ENCODE assay signal across 23 mouse cellular contexts in the genomic region with DNA sequence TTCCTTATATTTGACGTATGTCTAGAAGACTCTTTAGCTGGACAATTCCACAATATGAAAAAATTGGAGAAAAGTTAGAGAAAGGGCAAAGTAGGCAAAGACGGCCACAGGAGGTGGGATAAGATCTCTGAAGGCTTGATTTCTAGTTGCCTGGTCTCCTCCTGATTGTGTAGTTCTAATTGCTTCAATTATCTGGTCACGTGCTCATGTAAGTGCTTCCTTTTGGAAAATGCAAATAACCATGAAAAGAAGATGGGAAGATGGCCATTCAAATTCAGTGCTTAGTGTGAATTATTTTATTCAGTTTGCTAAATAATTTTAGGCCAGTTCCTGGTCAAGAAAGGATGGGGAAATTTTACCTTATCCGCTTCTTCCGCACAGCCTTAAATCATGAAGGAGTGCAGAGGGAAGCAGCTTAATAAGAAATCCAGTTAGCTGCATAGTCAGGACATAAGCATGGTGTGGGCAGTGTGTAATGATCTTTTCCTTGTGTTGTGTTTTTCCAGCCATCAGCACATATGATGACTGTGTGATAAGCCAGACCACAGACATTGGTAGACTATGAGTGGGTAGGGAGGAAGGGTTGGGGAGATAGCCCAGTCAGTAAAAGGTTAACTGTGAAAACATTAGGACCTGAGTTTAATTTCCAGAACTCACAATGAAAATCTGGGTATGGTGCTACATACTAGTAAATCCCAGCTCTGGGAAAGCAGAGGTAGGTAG.
DNase-seq lines count a peak whose midpoint lies in the region; ATAC-seq and TF ChIP-seq lines count a peak whose summit lies in the region.
"Had no signal": no experiment of that assay in that cellular context is flagged by ENCODE, and none has a peak within 500 bp of the region (broad histone marks: within the 10 kb centered on the region; RNA-seq: fewer than 3 reads in every experiment).

No protein-coding gene starts in this region.

- no peaks in the 10 kb centered on the region for H3K4me1 ChIP-seq in forebrain, embryonic 14.5 days (ENCODE audit: control insufficient read depth, insufficient read depth, low read length)
- H3K4me1 ChIP-seq in forebrain, embryonic 10.5 days = 0 out of 2 replicates have a peak, but pooled peaks cover 5% of the 10 kb centered on the region
- H3K4me1 ChIP-seq in embryonic fibroblast, embryonic 13.5 days (ENCODE audit: control insufficient read depth, insufficient read depth, low read length) = peaks cover 10% of the 10 kb centered on the region; the same call in 1 of the 2 replicates
- H3K4me1 ChIP-seq in midbrain, embryonic 16.5 days (ENCODE audit: control insufficient read depth, insufficient read depth, low read length) = no peaks in the 10 kb centered on the region
- H3K4me1 ChIP-seq: embryonic facial prominence, embryonic 13.5 days; embryonic facial prominence, embryonic 15.5 days; forebrain, embryonic 12.5 days; forebrain, embryonic 15.5 days had no signal

- peak; percentile 9 for DNase-seq in forebrain, embryonic 14.5 days (ENCODE audit: low spot score)
- DNase-seq in forebrain, embryonic 10.5 days (ENCODE audit: extremely low spot score, low spot score) = no peak
- DNase-seq in NIH3T3 (ENCODE audit: low read depth) = peak; percentile 37
- DNase-seq in right cerebral cortex, adult 18-20 months = no peak
- no peak for DNase-seq in yolk sac, embryonic 10.5 days (ENCODE audit: low spot score)
- DNase-seq: adrenal gland, postnatal 10 days; adrenal gland, postnatal 25 days; cerebellum, adult 11-12 months; cerebellum, adult 2 months; cerebellum, adult 9-10 months; cerebellum, postnatal 10 days; cerebellum, postnatal 25 days; embryo, embryonic 11 days; forebrain, postnatal 0 days had no signal

- no peaks in the 10 kb centered on the region for H3K36me3 ChIP-seq in forebrain, embryonic 14.5 days (ENCODE audit: control insufficient read depth, insufficient read depth, low read length)
- H3K36me3 ChIP-seq in forebrain, embryonic 10.5 days (replicated peaks) = no peaks in the 10 kb centered on the region
- no peaks in the 10 kb centered on the region for H3K36me3 ChIP-seq in midbrain, embryonic 16.5 days (ENCODE audit: control insufficient read depth, insufficient read depth, low read length)
- H3K36me3 ChIP-seq: embryonic facial prominence, embryonic 13.5 days; embryonic facial prominence, embryonic 15.5 days; forebrain, embryonic 12.5 days; forebrain, embryonic 15.5 days; G1E had no signal

- no peak overlapping the region for H3K9ac ChIP-seq in forebrain, embryonic 14.5 days (ENCODE audit: low read length)
- H3K9ac ChIP-seq in midbrain, embryonic 16.5 days (ENCODE audit: low read depth, low read length) = no peak overlapping the region
- H3K9ac ChIP-seq: embryonic facial prominence, embryonic 13.5 days; embryonic facial prominence, embryonic 15.5 days; forebrain, embryonic 12.5 days; forebrain, embryonic 15.5 days; forebrain, postnatal 0 days had no signal

- WGBS in forebrain, embryonic 14.5 days = 82% methylated on average over 5 of the region's 5 CpGs
- 94% methylated on average over 5 of the region's 5 CpGs for WGBS in forebrain, embryonic 10.5 days
- 81% methylated on average over 5 of the region's 5 CpGs for WGBS in midbrain, embryonic 16.5 days

- TF ChIP-seq CTCF in embryonic fibroblast, embryonic 13.5 days (IDR thresholded peaks at IDR 0.05; ENCODE audit: borderline replicate concordance, insufficient read depth, low read length) = no peak

- H3K27me3 ChIP-seq in forebrain, embryonic 14.5 days (replicated peaks; ENCODE audit: control insufficient read depth, insufficient read depth, low read length) = no peaks in the 10 kb centered on the region
- H3K27me3 ChIP-seq in forebrain, embryonic 10.5 days (ENCODE audit: poor library complexity, severe bottlenecking) = no peaks in the 10 kb centered on the region
- H3K27me3 ChIP-seq in midbrain, embryonic 16.5 days (ENCODE audit: control insufficient read depth, insufficient read depth, low read depth, low read length) = no peaks in the 10 kb centered on the region
- H3K27me3 ChIP-seq: CH12.LX; embryonic facial prominence, embryonic 13.5 days; embryonic facial prominence, embryonic 15.5 days; forebrain, embryonic 12.5 days; forebrain, embryonic 15.5 days had no signal

- no peak overlapping the region for H3K4me2 ChIP-seq in forebrain, embryonic 14.5 days (ENCODE audit: low read length)
- no peak overlapping the region for H3K4me2 ChIP-seq in midbrain, embryonic 16.5 days (ENCODE audit: low read length)
- H3K4me2 ChIP-seq: embryonic facial prominence, embryonic 13.5 days; embryonic facial prominence, embryonic 15.5 days; forebrain, embryonic 12.5 days; forebrain, embryonic 15.5 days had no signal

- no peak for TF ChIP-seq POLR2A in embryonic fibroblast, embryonic 13.5 days (IDR thresholded peaks at IDR 0.05; ENCODE audit: low read depth, low read length)

- ATAC-seq in forebrain, embryonic 14.5 days = no peak
- no peak for ATAC-seq in midbrain, embryonic 16.5 days
- ATAC-seq: CD4-positive, CD25-positive, alpha-beta regulatory T cell, adult 4 months; forebrain, embryonic 15.5 days; forebrain, postnatal 0 days had no signal

- no peak overlapping the region for H3K4me3 ChIP-seq in forebrain, embryonic 14.5 days (ENCODE audit: low read depth, low read length)
- no peak overlapping the region for H3K4me3 ChIP-seq in forebrain, embryonic 10.5 days
- H3K4me3 ChIP-seq in embryonic fibroblast, embryonic 13.5 days (ENCODE audit: insufficient read depth, low read length) = no peak overlapping the region
- no peak overlapping the region for H3K4me3 ChIP-seq in midbrain, embryonic 16.5 days (ENCODE audit: low read depth, low read length)
- H3K4me3 ChIP-seq: embryonic facial prominence, embryonic 13.5 days; embryonic facial prominence, embryonic 15.5 days; forebrain, embryonic 12.5 days; forebrain, embryonic 15.5 days had no signal

- H3K9me3 ChIP-seq in forebrain, embryonic 14.5 days (replicated peaks; ENCODE audit: control insufficient read depth, low read length) = no peaks in the 10 kb centered on the region
- H3K9me3 ChIP-seq in forebrain, embryonic 10.5 days = no peaks in the 10 kb centered on the region
- no peaks in the 10 kb centered on the region for H3K9me3 ChIP-seq in midbrain, embryonic 16.5 days (replicated peaks; ENCODE audit: control insufficient read depth, low read length, poor library complexity, severe bottlenecking)
- H3K9me3 ChIP-seq: embryonic facial prominence, embryonic 13.5 days; embryonic facial prominence, embryonic 15.5 days; forebrain, embryonic 12.5 days; forebrain, embryonic 15.5 days had no signal

- H3K27ac ChIP-seq in forebrain, embryonic 14.5 days (ENCODE audit: low read depth, low read length) = no peak overlapping the region
- H3K27ac ChIP-seq in forebrain, embryonic 10.5 days = no peak overlapping the region
- peak overlapping the region; percentile 89 for H3K27ac ChIP-seq in embryonic fibroblast, embryonic 13.5 days (ENCODE audit: insufficient read depth, low read length)
- no peak overlapping the region for H3K27ac ChIP-seq in midbrain, embryonic 16.5 days (ENCODE audit: low read length)
- H3K27ac ChIP-seq: embryonic facial prominence, embryonic 13.5 days; embryonic facial prominence, embryonic 15.5 days; forebrain, embryonic 12.5 days; forebrain, embryonic 15.5 days had no signal

Comparison
In these comparisons a context has a peak if more than half of its experiments do, and no peak if none do; other contexts are left out.
1. DNase-seq: peak in forebrain, embryonic 14.5 days (single experiment) and NIH3T3 (single experiment); none in forebrain, embryonic 10.5 days (single experiment), right cerebral cortex, adult 18-20 months (single experiment) and yolk sac, embryonic 10.5 days (single experiment).